Mouse (Mus musculus): ENCODE data around the gene Grm4. TPM values are rescaled to one million over a fixed set of nuclear protein-coding genes. Genes with fewer than 3 reads are reported as not detected.
A peak's percentile ranks its signal among the peaks of the same experiment; 100 is the strongest.

Gene Grm4
- polyA plus RNA-seq, 1 experiment from 2014 or later: 0.01 TPM

DNA sequence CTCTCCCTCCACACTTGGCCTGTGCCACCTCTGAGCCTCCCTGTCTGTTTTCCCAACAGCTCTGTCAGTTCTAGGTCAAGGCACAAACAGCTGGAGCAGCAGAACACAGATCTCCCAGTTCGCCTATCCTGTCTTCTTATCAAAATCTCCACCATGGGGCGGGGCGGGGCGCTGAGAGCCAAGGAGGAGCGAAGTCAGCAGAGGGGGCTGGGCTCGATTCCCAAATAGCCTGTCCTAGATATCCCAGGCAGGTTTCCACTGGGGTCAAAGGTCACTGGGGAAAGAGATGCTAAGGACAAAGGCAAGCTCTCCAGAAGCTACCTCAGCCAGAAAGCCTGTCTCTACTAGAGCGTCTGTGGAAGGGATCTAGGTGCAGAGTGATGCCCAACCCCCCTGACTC lies 79.4 kb downstream of the Grm4 start:
- no peak for TF ChIP-seq CTCF (IDR thresholded peaks at IDR 0.05)
- H3K27me3 ChIP-seq: peaks cover 23% of the 10 kb centered on the region
- ATAC-seq (no peak), DNase-seq (ENCODE audit: low read depth, low spot score) (no peak)
- ChIA-PET CTCF (no interaction called here), POLR2A (no interaction called here)
- in situ Hi-C loops (cut with MboI; ENCODE audit: low pct_unique_long_range_greater_than_20kb): no loop called here

DNA sequence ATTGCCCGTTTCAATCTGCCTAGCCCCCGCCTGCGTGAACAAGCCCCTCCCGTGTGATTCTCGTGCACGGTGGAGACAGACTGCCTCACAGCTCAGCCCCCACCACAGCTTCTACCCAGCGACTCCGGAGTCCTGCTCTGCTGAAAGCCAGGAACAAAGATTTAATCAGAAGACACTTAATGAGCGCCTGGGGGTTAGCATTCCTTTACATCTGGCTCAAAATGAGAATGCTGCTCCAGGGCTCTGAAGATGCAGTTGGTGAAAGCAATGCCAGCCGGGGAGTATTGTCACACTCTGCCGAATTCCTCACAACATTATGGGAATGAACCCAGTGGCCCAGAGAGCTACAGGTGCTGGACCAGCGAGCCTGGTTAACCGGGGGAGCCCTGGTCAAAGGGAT lies 85.4 kb downstream of the Grm4 start:
- ATAC-seq (no peak), DNase-seq (ENCODE audit: low read depth, low spot score) (peak; percentile 22)
- peaks cover 19% of the 10 kb centered on the region for H3K27me3 ChIP-seq
- TF ChIP-seq CTCF (IDR thresholded peaks at IDR 0.05): no peak
- POLR2A ChIA-PET: no interaction called here
- CTCF ChIA-PET: no interaction called here
- in situ Hi-C loops (cut with MboI; ENCODE audit: low pct_unique_long_range_greater_than_20kb): no loop called here

- no peak for ATAC-seq
- POLR2A ChIA-PET: no interaction called here
- peaks cover 21% of the 10 kb centered on the region for H3K27me3 ChIP-seq
Observed at GRCm38 (mm10) chr17:27435225-27435624, 86.0 kb downstream of the Grm4 start.

DNA sequence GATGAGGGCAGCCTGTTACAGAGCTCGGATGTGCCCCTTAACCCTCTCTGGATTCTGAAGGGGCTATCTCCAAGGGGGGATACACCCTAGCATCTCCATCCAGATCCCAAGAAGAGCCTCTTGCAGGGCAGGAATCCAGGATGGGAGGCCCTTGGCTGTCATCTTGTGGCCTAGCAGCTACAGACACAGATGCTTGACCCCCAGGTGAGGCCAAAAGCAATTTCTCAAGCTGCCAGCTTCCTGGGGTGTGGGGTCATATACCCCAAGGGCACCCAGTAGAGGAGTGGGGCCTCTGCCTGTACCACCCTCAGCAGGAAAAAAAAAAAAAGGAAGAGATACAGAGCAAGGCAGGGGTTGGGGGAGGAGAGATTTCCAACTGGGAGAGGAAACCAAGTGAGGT lies 87.1 kb downstream of the Grm4 start:
- DNase-seq (ENCODE audit: low read depth, low spot score): no peak
- no peak for TF ChIP-seq CTCF (IDR thresholded peaks at IDR 0.05)
- in situ Hi-C loops (cut with MboI; ENCODE audit: low pct_unique_long_range_greater_than_20kb): no loop called here
- H3K27me3 ChIP-seq: peaks cover 25% of the 10 kb centered on the region
- ChIA-PET CTCF (no interaction called here), POLR2A (interaction anchor here (0.6 kb wide), 1 partner anchor 240 kb away, joined by 4 read pairs; no protein-coding TSS in a partner anchor)
- no peak for ATAC-seq

More at GRCm38 (mm10) chr17:27435225-27435624, 86.0 kb downstream of the Grm4 start:
- in situ Hi-C loops (cut with MboI; ENCODE audit: low pct_unique_long_range_greater_than_20kb): no loop called here
- no peak for TF ChIP-seq CTCF (IDR thresholded peaks at IDR 0.05)
- CTCF ChIA-PET: no interaction called here
- no peak for DNase-seq (ENCODE audit: low read depth, low spot score)

DNA sequence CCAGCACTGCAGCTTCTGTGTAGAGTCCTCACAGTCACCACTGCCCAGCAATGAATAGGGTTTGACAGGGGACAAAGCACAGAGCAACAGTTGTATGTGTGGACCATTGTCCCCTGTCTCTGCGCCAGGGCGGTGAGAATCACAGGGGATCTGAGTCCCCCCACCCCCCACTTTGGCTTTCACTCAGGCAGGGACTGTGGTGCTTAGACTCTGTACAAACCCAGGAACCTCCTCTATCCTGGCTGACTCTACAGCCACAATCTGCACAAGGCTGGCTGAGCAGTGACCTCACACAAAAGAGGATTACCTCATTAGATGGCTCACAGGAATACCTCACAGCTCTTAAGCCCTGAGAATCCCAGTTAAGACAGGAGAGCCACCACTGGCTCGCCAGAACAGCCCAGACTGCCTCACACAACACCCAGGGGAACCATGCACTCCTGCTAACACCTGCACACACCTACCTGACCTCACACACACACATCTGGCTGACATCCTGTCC lies 88.0 kb downstream of the Grm4 start:
- ATAC-seq: no peak
- no peak for DNase-seq (ENCODE audit: low read depth, low spot score)
- H3K27me3 ChIP-seq: peaks cover 21% of the 10 kb centered on the region
- in situ Hi-C loops (cut with MboI; ENCODE audit: low pct_unique_long_range_greater_than_20kb): no loop called here
- ChIA-PET POLR2A (no interaction called here), CTCF (no interaction called here)
- TF ChIP-seq CTCF (IDR thresholded peaks at IDR 0.05): no peak

DNA sequence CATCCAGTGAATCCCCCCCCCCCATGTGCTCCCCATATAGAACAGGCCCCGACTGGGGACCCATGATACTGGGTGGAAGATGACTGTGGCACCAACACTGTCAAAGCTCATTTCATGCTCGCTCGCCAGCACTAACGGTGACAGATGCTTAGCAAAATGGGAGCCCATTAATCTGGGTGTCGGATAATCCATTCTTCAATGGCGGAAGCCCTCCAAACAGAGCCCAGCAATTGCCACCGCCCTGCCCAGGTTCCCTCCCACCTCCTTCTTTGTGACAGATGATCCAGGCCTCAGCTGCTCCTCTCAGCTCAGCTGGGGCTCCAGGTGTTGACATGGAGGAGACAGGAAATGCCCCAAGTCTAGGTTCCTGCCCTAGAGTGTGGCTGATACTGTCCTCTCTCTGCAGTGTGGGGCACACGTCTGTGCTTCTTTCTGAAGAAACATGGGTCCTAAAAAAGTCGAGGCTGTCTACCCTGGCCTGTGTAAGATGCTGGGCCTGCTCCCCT lies 89.0 kb downstream of the Grm4 start:
- peaks cover 21% of the 10 kb centered on the region for H3K27me3 ChIP-seq
- ATAC-seq (no peak), DNase-seq (ENCODE audit: low read depth, low spot score) (no peak)
- TF ChIP-seq CTCF (IDR thresholded peaks at IDR 0.05): no peak
- POLR2A ChIA-PET: no interaction called here
- CTCF ChIA-PET: no interaction called here
- in situ Hi-C loops (cut with MboI; ENCODE audit: low pct_unique_long_range_greater_than_20kb): no loop called here

DNA sequence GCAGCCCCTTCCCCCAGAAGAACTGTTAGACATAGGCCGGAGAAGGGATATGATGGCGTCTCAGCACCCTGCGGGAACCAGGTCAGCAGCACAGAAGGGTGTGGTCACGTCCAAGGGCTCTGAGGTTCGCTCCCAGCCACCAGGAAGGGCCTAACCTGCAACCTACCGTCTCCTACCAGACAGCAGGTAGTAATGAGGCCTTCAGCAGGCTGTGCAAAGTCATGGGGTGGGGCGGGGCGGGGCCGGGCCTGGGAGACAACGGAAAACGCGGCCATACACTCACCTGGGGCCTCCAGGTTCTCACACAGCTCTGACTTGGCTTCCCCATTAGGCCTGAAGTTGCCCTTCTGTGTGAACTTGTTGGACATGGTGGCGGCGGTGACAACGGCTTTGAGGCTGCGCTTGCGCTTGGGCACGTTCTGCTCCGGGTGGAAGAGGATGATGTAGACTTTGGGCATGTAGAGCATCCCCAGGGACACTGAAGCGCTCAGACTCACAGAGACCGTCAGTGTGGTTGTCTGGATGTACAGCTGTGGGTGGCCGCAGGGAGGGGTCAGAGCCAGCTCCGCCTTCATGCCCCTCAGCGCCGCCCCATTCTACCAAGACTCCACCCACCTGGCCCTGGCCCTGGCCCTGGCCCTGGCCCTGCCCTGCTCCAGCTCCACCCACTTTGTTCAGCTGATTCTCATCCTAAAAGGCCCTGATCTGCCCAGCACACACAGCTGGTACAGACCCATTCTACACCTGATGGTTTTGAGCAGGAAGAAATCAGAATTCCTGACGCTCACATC lies 90.0 kb downstream of the Grm4 start:
- CTCF ChIA-PET: no interaction called here
- peaks cover 24% of the 10 kb centered on the region for H3K27me3 ChIP-seq
- in situ Hi-C loops (cut with MboI; ENCODE audit: low pct_unique_long_range_greater_than_20kb): no loop called here
- ATAC-seq (no peak), DNase-seq (ENCODE audit: low read depth, low spot score) (no peak)
- POLR2A ChIA-PET: no interaction called here
- no peak for TF ChIP-seq CTCF (IDR thresholded peaks at IDR 0.05)

- CTCF ChIA-PET: no interaction called here
- in situ Hi-C loops (cut with MboI; ENCODE audit: low pct_unique_long_range_greater_than_20kb): no loop called here
- no peak for TF ChIP-seq CTCF (IDR thresholded peaks at IDR 0.05)
- DNase-seq (ENCODE audit: low read depth, low spot score) (no peak), ATAC-seq (no peak)
- H3K27me3 ChIP-seq: peaks cover 20% of the 10 kb centered on the region
- POLR2A ChIA-PET: no interaction called here
Observed at GRCm38 (mm10) chr17:27429757-27430156, 91.4 kb downstream of the Grm4 start.

- TF ChIP-seq CTCF (IDR thresholded peaks at IDR 0.05): no peak
- CTCF ChIA-PET: no interaction called here
- H3K27me3 ChIP-seq: peaks cover 10% of the 10 kb centered on the region
- DNase-seq (ENCODE audit: low read depth, low spot score) (no peak), ATAC-seq (no peak)
- in situ Hi-C loops (cut with MboI; ENCODE audit: low pct_unique_long_range_greater_than_20kb): no loop called here
- POLR2A ChIA-PET: no interaction called here
Observed at GRCm38 (mm10) chr17:27425016-27425415, 96.2 kb downstream of the Grm4 start.

DNA sequence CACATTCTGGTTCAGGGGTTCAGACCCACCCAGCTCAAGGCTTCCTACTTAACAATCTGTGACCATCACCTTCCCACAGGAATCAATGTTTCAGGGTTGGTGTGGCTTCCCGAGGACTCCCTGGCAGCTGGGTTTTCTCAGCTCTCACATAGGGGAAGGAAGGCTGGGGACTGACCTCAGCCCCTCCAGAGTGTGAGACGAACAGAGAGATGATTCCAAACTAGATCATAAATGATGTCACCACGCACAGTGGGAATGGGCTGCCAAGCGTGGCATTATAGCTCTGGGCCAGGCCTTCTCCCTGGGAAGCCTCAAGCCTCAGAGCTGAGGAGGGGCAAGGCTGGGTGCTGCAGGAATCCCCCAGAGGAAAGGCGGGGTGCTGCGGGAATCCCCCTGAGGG lies 96.8 kb downstream of the Grm4 start:
- CTCF ChIA-PET: no interaction called here
- POLR2A ChIA-PET: no interaction called here
- in situ Hi-C loops (cut with MboI; ENCODE audit: low pct_unique_long_range_greater_than_20kb): no loop called here
- peaks cover 13% of the 10 kb centered on the region for H3K27me3 ChIP-seq
- no peak for TF ChIP-seq CTCF (IDR thresholded peaks at IDR 0.05)
- ATAC-seq (no peak), DNase-seq (ENCODE audit: low read depth, low spot score) (peak; percentile 15)

- ATAC-seq (no peak), DNase-seq (ENCODE audit: low read depth, low spot score) (no peak)
- in situ Hi-C loops (cut with MboI; ENCODE audit: low pct_unique_long_range_greater_than_20kb): no loop called here
- peaks cover 20% of the 10 kb centered on the region for H3K27me3 ChIP-seq
- ChIA-PET POLR2A (no interaction called here), CTCF (no interaction called here)
- TF ChIP-seq CTCF (IDR thresholded peaks at IDR 0.05): no peak
Observed at GRCm38 (mm10) chr17:27422726-27423381, 98.3 kb downstream of the Grm4 start.
